Mouse (Mus musculus): ENCODE measurements around the gene Nfkb1.
A peak's percentile ranks its signal among the peaks of the same experiment; 100 is the strongest.

Nfkb1 gene

GRCm38 (mm10) chr3:135672135-135672534 is 19.2 kb downstream of the Nfkb1 start:
- DNase-seq (ENCODE audit: low read depth, low spot score), result no peak

GRCm38 (mm10) chr3:135670869-135671268 is 20.5 kb downstream of the Nfkb1 start:
- DNase-seq (ENCODE audit: low read depth, low spot score), result no peak

- DNase-seq (ENCODE audit: low read depth, low spot score), result no peak
Measured at GRCm38 (mm10) chr3:135667084-135667483, 24.3 kb downstream of the Nfkb1 start.

GRCm38 (mm10) chr3:135665777-135666259 is 25.5 kb downstream of the Nfkb1 start:
- no peak for DNase-seq (ENCODE audit: low read depth, low spot score)

- DNase-seq (ENCODE audit: low read depth, low spot score), result no peak
Measured at GRCm38 (mm10) chr3:135662139-135662864, 29.0 kb downstream of the Nfkb1 start.

- no peak for DNase-seq (ENCODE audit: low read depth, low spot score)
Measured at GRCm38 (mm10) chr3:135661707-135662106, 29.6 kb downstream of the Nfkb1 start.

GRCm38 (mm10) chr3:135658540-135659097 is 32.7 kb downstream of the Nfkb1 start:
- no peak for DNase-seq (ENCODE audit: low read depth, low spot score)

GRCm38 (mm10) chr3:135656156-135656555 is 35.2 kb downstream of the Nfkb1 start:
- no peak for DNase-seq (ENCODE audit: low read depth, low spot score)

- DNase-seq (ENCODE audit: low read depth, low spot score), result no peak
Measured at GRCm38 (mm10) chr3:135650773-135651555, 40.4 kb downstream of the Nfkb1 start.

- no peak for DNase-seq (ENCODE audit: low read depth, low spot score)
Measured at GRCm38 (mm10) chr3:135649809-135650208, 41.5 kb downstream of the Nfkb1 start.

GRCm38 (mm10) chr3:135648501-135648900 is 42.8 kb downstream of the Nfkb1 start:
- peak; percentile 43 for DNase-seq (ENCODE audit: low read depth, low spot score)

GRCm38 (mm10) chr3:135646622-135647021 is 44.7 kb downstream of the Nfkb1 start:
- DNase-seq (ENCODE audit: low read depth, low spot score), result no peak

GRCm38 (mm10) chr3:135644971-135645370 is 46.4 kb downstream of the Nfkb1 start:
- DNase-seq (ENCODE audit: low read depth, low spot score), result peak; percentile 55

- no peak for DNase-seq (ENCODE audit: low read depth, low spot score)
Measured at GRCm38 (mm10) chr3:135641623-135641915, 49.8 kb downstream of the Nfkb1 start.

GRCm38 (mm10) chr3:135640856-135641622 is 50.3 kb downstream of the Nfkb1 start:
- no peak for DNase-seq (ENCODE audit: low read depth, low spot score)

- no peak for DNase-seq (ENCODE audit: low read depth, low spot score)
Measured at GRCm38 (mm10) chr3:135640203-135640602, 51.1 kb downstream of the Nfkb1 start.

- DNase-seq (ENCODE audit: low read depth, low spot score), result no peak
Measured at GRCm38 (mm10) chr3:135637592-135637991, 53.8 kb downstream of the Nfkb1 start.

- DNase-seq (ENCODE audit: low read depth, low spot score), result peak; percentile 51
Measured at GRCm38 (mm10) chr3:135636454-135636853, 54.9 kb downstream of the Nfkb1 start.

- no peak for DNase-seq (ENCODE audit: low read depth, low spot score)
Measured at GRCm38 (mm10) chr3:135635646-135636434, 55.5 kb downstream of the Nfkb1 start.

GRCm38 (mm10) chr3:135635030-135635429 is 56.3 kb downstream of the Nfkb1 start:
- DNase-seq (ENCODE audit: low read depth, low spot score), result no peak

GRCm38 (mm10) chr3:135634275-135634674 is 57.1 kb downstream of the Nfkb1 start:
- DNase-seq (ENCODE audit: low read depth, low spot score), result no peak
